Mouse (Mus musculus) layer of hippocampus, postnatal 10 days (tissue): Measurements from ENCODE around the gene Ssr4. TPM values are rescaled to one million over a fixed set of nuclear protein-coding genes. Genes with fewer than 3 reads are reported as not detected.

ENCODE experiments used
- DNase-seq, 2 experiments: peaks; one replicate each; pipeline ENCODE4 v3.0.0; 2021; ENCODE audit warnings: low spot score in 2 of 2
- total RNA-seq, 2 experiments: library from RNA; stranded (reverse); gene quantifications; 2 replicates each; pipeline ENCODE4 v1.2.3; 2021

The Ssr4 gene
- total RNA-seq, 2 experiments from 2014 or later: 101 to 104 TPM

- DNase-seq: no peak
Observed at GRCm38 (mm10) chrX:73805814-73806213, 19.0 kb downstream of the Ssr4 start.

- DNase-seq: no peak
Observed at GRCm38 (mm10) chrX:73815072-73815471, 28.2 kb downstream of the Ssr4 start.

GRCm38 (mm10) chrX:73816596-73817314 is 29.9 kb downstream of the Ssr4 start:
- no peak for DNase-seq

GRCm38 (mm10) chrX:73823747-73824146 is 36.9 kb downstream of the Ssr4 start:
- peak in 1 of 2 experiments; percentile 20 for DNase-seq

- DNase-seq: peak; percentile 60 to 66
Observed at GRCm38 (mm10) chrX:73824185-73825151, 37.6 kb downstream of the Ssr4 start, which contains the start of gene Pdzd4. Gene Pdzd4 (minus strand): TSS chrX:73824969.

GRCm38 (mm10) chrX:73835731-73836130 is 48.9 kb downstream of the Ssr4 start:
- DNase-seq: no peak

GRCm38 (mm10) chrX:73836691-73837090 is 49.9 kb downstream of the Ssr4 start:
- DNase-seq: no peak

Other genes starting within 250 kb of the Ssr4 start
- under 1 TPM; 0.80 to 0.83 TPM for gene Dusp9, start 147.6 kb upstream of the Ssr4 start, total RNA-seq
- gene Pnck, start 126.9 kb upstream of the Ssr4 start, total RNA-seq: 100 to 1,000 TPM; 126 to 138 TPM
- 10 to 100 TPM; 77.3 to 81.8 TPM for gene Slc6a8, start 113.9 kb upstream of the Ssr4 start, total RNA-seq
- gene Bcap31, start 70.9 kb upstream of the Ssr4 start, total RNA-seq: 10 to 100 TPM; 69.5 to 71.1 TPM
- 10 to 100 TPM; 15.8 to 16.0 TPM for gene Abcd1, start 70.4 kb upstream of the Ssr4 start, total RNA-seq
- 1 to 10 TPM; 6.5 to 7.9 TPM for gene Plxnb3, start 29.9 kb upstream of the Ssr4 start, total RNA-seq
- 1 to 10 TPM; 2.2 to 3.8 TPM for gene Srpk3, start 12.6 kb upstream of the Ssr4 start, total RNA-seq
- 100 to 1,000 TPM; 151 to 157 TPM for gene Idh3g, start 131 bp upstream of the Ssr4 start, total RNA-seq
- gene Pdzd4, start 37.9 kb downstream of the Ssr4 start, total RNA-seq: 100 to 1,000 TPM; 110 to 111 TPM
- not detected for gene Avpr2, start 105.1 kb downstream of the Ssr4 start, total RNA-seq
- gene L1cam, start 109.1 kb downstream of the Ssr4 start, total RNA-seq: 100 to 1,000 TPM; 333 to 351 TPM
- 1 to 10 TPM; 4.6 to 5.1 TPM for gene Arhgap4, start 134.8 kb downstream of the Ssr4 start, total RNA-seq
- 10 to 100 TPM; 69.8 to 72.9 TPM for gene Naa10, start 134.9 kb downstream of the Ssr4 start, total RNA-seq
- gene Renbp, start 143.8 kb downstream of the Ssr4 start, total RNA-seq: 1 to 10 TPM; 3.9 to 7.1 TPM
- gene Hcfc1, start 179.3 kb downstream of the Ssr4 start, total RNA-seq: 10 to 100 TPM; 72.9 to 77.8 TPM
- gene Irak1, start 236.9 kb downstream of the Ssr4 start, total RNA-seq: 10 to 100 TPM; 52.5 to 52.9 TPM